Mouse (Mus musculus) hindbrain, embryonic 13.5 days (tissue): ENCODE results near the gene F930015N05Rik. TPM values are rescaled to one million over a fixed set of nuclear protein-coding genes. Genes with fewer than 3 reads are reported as not detected.

Experiments
- ATAC-seq: fragments of 200-750 bp; cut with Nextera tagmentation; 2 replicates; pipeline ENCODE4 v1.8.0; 2017; ENCODE audit warnings: moderate TSS enrichment; ENCODE audit not compliant: low FRiP score
- H3K27ac ChIP-seq: fragments of 300-500 bp; sonication (generic); 2 replicates; pipeline ENCODE4 v1.5.1; 2015; ENCODE audit warnings: inconsistent platforms, mild to moderate bottlenecking, moderate library complexity
- H3K27me3 ChIP-seq: fragments of 300-500 bp; sonication (generic); 2 replicates; pipeline ENCODE4 v1.6.1; 2015; ENCODE audit warnings: mild to moderate bottlenecking, inconsistent platforms
- H3K36me3 ChIP-seq: fragments of 300-500 bp; sonication (generic); 2 replicates; pipeline ENCODE4 v1.6.1; 2015; ENCODE audit warnings: mild to moderate bottlenecking, inconsistent platforms
- H3K4me1 ChIP-seq: fragments of 300-500 bp; sonication (generic); replicated peaks from 2 replicates; pipeline ENCODE4 v1.6.1; 2015; ENCODE audit warnings: inconsistent platforms
- H3K4me2 ChIP-seq: fragments of 300-500 bp; sonication (generic); 2 replicates; pipeline ENCODE4 v1.6.1; 2015; ENCODE audit warnings: inconsistent platforms, mild to moderate bottlenecking, moderate library complexity
- H3K4me3 ChIP-seq: fragments of 300-500 bp; sonication (generic); 2 replicates; pipeline ENCODE4 v1.5.1; 2015; ENCODE audit warnings: mild to moderate bottlenecking, inconsistent platforms
- H3K9ac ChIP-seq: fragments of 300-500 bp; sonication (generic); 2 replicates; pipeline ENCODE4 v1.6.1; 2015; ENCODE audit warnings: mild to moderate bottlenecking, inconsistent platforms
- H3K9me3 ChIP-seq: fragments of 300-500 bp; sonication (generic); 2 replicates; pipeline ENCODE4 v1.6.1; 2016; ENCODE audit warnings: inconsistent platforms
- WGBS: fragments of 180-500 bp; shearing (Covaris S2); methylation state at CpG from one replicate; pipeline ENCODE4 v1.1.7; 2015; 5-methylcytosine and 5-hydroxymethylcytosine counted together
- polyA plus RNA-seq: library from polyadenylated mRNA; unstranded; fragments of >200 nt; fragmentation: Nextera tagmentation; extraction: Ambion mirVana; gene quantifications from 2 replicates; pipeline ENCODE4 v1.2.1, GENCODE M21; 2015

The F930015N05Rik gene
- polyA plus RNA-seq, 1 experiment from 2014 or later = 1.8 TPM

- ATAC-seq = peak; percentile 80
- under 1% methylated on average over 81 of the region's 81 CpGs for WGBS
- Histone ChIP-seq H3K36me3 (no peaks in the 10 kb centered on the region), H3K27me3 (peaks cover 46% of the 10 kb centered on the region), H3K9me3 (no peaks in the 10 kb centered on the region), H3K4me3 (peak overlapping the region; percentile 58), H3K4me2 (peak overlapping the region; percentile 99), H3K27ac (peak overlapping the region; percentile 64), H3K9ac (peak overlapping the region; percentile 82), H3K4me1 (peaks cover 20% of the 10 kb centered on the region)
Observed at GRCm38 (mm10) chr11:64435546-64436411, 674 bp downstream of the F930015N05Rik start.

GRCm38 (mm10) chr11:64434611-64435545, 1.6 kb downstream of the F930015N05Rik start, which contains the start of gene Hs3st3a1:
Hs3st3a1 (plus strand) TSS chr11:64435332.
- H3K4me2 ChIP-seq = peak within 1 kb of the TSS; percentile 99
- no peaks in the 10 kb centered on the region for H3K9me3 ChIP-seq
- peaks cover 39% of the 10 kb centered on the region for H3K27me3 ChIP-seq
- peak within 1 kb of the TSS; percentile 82 for H3K9ac ChIP-seq
- H3K4me3 ChIP-seq = peak within 1 kb of the TSS; percentile 58
- peak; percentile 84 for ATAC-seq
- peak within 1 kb of the TSS; percentile 64 for H3K27ac ChIP-seq
- under 1% methylated on average over 35 of the region's 36 CpGs for WGBS
- no peaks in the 10 kb centered on the region for H3K36me3 ChIP-seq
- peaks cover 20% of the 10 kb centered on the region for H3K4me1 ChIP-seq

GRCm38 (mm10) chr11:64418969-64419368, 17.5 kb downstream of the F930015N05Rik start:
- Histone ChIP-seq H3K36me3 (no peaks in the 10 kb centered on the region), H3K27me3 (0 out of 2 replicates have a peak, but pooled peaks cover 2% of the 10 kb centered on the region), H3K27ac (no peak overlapping the region), H3K9me3 (peaks cover 11% of the 10 kb centered on the region; the same call in 1 of the 2 replicates), H3K4me2 (no peak overlapping the region), H3K9ac (no peak overlapping the region), H3K4me3 (no peak overlapping the region), H3K4me1 (no peaks in the 10 kb centered on the region)
- 82% methylated on average over 1 of the region's 1 CpGs for WGBS
- ATAC-seq = no peak

GRCm38 (mm10) chr11:64400534-64401093, 35.8 kb downstream of the F930015N05Rik start:
- no peak overlapping the region for H3K27ac ChIP-seq
- no peaks in the 10 kb centered on the region for H3K36me3 ChIP-seq
- no peak overlapping the region for H3K4me2 ChIP-seq
- H3K4me3 ChIP-seq = no peak overlapping the region
- H3K4me1 ChIP-seq = peaks cover 24% of the 10 kb centered on the region
- 23% methylated on average over 6 of the region's 6 CpGs for WGBS
- no peak overlapping the region for H3K9ac ChIP-seq
- no peaks in the 10 kb centered on the region for H3K9me3 ChIP-seq
- no peak for ATAC-seq
- H3K27me3 ChIP-seq = 0 out of 2 replicates have a peak, but pooled peaks cover 3% of the 10 kb centered on the region

- Histone ChIP-seq H3K27ac (no peak overlapping the region), H3K4me3 (no peak overlapping the region), H3K36me3 (no peaks in the 10 kb centered on the region), H3K9me3 (no peaks in the 10 kb centered on the region; the same call in 1 of the 2 replicates), H3K4me1 (peaks cover 30% of the 10 kb centered on the region), H3K4me2 (no peak overlapping the region), H3K27me3 (0 out of 2 replicates have a peak, but pooled peaks cover 3% of the 10 kb centered on the region), H3K9ac (no peak overlapping the region)
- ATAC-seq = no peak
- WGBS = 89% methylated on average over 3 of the region's 3 CpGs
Observed at GRCm38 (mm10) chr11:64397612-64398011, 38.8 kb downstream of the F930015N05Rik start.

GRCm38 (mm10) chr11:64396949-64397348, 39.5 kb downstream of the F930015N05Rik start:
- Histone ChIP-seq H3K4me2 (peak overlapping the region; percentile 50), H3K36me3 (no peaks in the 10 kb centered on the region), H3K9ac (peak overlapping the region; percentile 59; the same call in 1 of the 2 replicates), H3K27ac (peak overlapping the region; percentile 74), H3K9me3 (no peaks in the 10 kb centered on the region; the same call in 1 of the 2 replicates), H3K4me3 (no peak overlapping the region), H3K27me3 (0 out of 2 replicates have a peak, but pooled peaks cover 3% of the 10 kb centered on the region), H3K4me1 (peaks cover 30% of the 10 kb centered on the region)
- WGBS = 56% methylated on average over 6 of the region's 6 CpGs
- ATAC-seq = 0 out of 2 replicates have a peak, but pooled peaks have one; percentile 21

- Histone ChIP-seq H3K9ac (peak overlapping the region; percentile 59), H3K27ac (peak overlapping the region; percentile 74), H3K9me3 (no peaks in the 10 kb centered on the region; the same call in 1 of the 2 replicates), H3K36me3 (no peaks in the 10 kb centered on the region), H3K4me2 (peak overlapping the region; percentile 50), H3K4me1 (peaks cover 30% of the 10 kb centered on the region), H3K27me3 (0 out of 2 replicates have a peak, but pooled peaks cover 3% of the 10 kb centered on the region), H3K4me3 (peak overlapping the region; percentile 20)
- ATAC-seq = peak; percentile 83
- whole genome bisulfite sequencing = 6% methylated on average over 7 of the region's 7 CpGs
Observed at GRCm38 (mm10) chr11:64396331-64396881, 40.0 kb downstream of the F930015N05Rik start.

- no peak for ATAC-seq
- H3K4me3 ChIP-seq = no peak overlapping the region
- H3K9me3 ChIP-seq = no peaks in the 10 kb centered on the region
- WGBS = 94% methylated on average over 4 of the region's 4 CpGs
- H3K27me3 ChIP-seq = no peaks in the 10 kb centered on the region
- no peaks in the 10 kb centered on the region for H3K36me3 ChIP-seq
- no peak overlapping the region for H3K27ac ChIP-seq
- no peaks in the 10 kb centered on the region for H3K4me1 ChIP-seq
- no peak overlapping the region for H3K4me2 ChIP-seq
- H3K9ac ChIP-seq = no peak overlapping the region
Observed at GRCm38 (mm10) chr11:64386333-64386732, 50.1 kb downstream of the F930015N05Rik start.

Other genes with a start within 250 kb of the F930015N05Rik start
- gene Hs3st3a1, start 1.3 kb downstream of the F930015N05Rik start, polyA plus RNA-seq = 0.94 and 1.3 TPM in 2 replicates